Mouse (Mus musculus) T-cell, adult 66 days (primary cell): ENCODE data around the gene Grb14. TPM values are rescaled to one million over a fixed set of nuclear protein-coding genes. Genes with fewer than 3 reads are reported as not detected.

Source experiments
- total RNA-seq, 2 experiments: library from RNA; stranded (reverse); gene quantifications; 3 replicates in 1 of 2; 4 replicates in 1 of 2; pipeline ENCODE4 v1.2.4; 2023

Grb14 gene
- total RNA-seq = not detected

DNA sequence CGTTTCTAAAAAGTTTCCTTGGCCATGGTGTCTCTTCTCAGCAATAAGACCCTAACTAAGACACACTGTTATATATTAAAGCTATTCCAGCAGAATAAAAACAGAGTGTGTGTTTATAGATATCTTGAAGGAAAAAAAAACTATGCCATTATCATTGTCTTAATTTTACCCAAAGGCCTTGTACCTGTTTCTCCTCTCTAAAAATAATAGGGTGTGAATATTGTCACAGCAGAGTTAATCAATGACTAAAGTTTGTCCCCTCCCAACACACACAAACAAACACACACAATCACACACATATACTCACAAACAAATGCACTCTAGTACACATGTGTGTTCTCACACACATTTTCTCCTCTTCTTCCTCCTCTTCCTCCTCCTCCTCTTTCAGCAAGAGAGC, at the start of gene Grb14:
Gene Grb14, minus strand, starts transcription at position 101 of the 400 bp plus-strand sequence.

Other genes with a start within 250 kb of the Grb14 start
- 1 to 10 TPM; 2.6 to 3.9 TPM for gene Cobll1, start 214.4 kb upstream of the Grb14 start, total RNA-seq